Mouse (Mus musculus) mammary gland, adult 2 months (tissue): ENCODE measurements around the gene Tradd. TPM values are rescaled to one million over a fixed set of nuclear protein-coding genes. Genes with fewer than 3 reads are reported as not detected.

Experiments
- polyA plus RNA-seq: library from polyadenylated mRNA; depleted of rRNA; stranded (reverse); fragments of >200 nt; gene quantifications from 2 replicates; pipeline ENCODE4 v1.2.3, GENCODE M21; 2012; ENCODE audit warnings: low replicate concordance; rRNA removed

The Tradd gene
- 14.7 and 29.5 TPM in 2 replicates for polyA plus RNA-seq

GRCm38 (mm10) chr8:105264024-105264982, at the start of gene Tradd, which contains the start of gene Fbxl8:
Tradd (minus strand) TSS chr8:105264609.
Fbxl8 (plus strand) TSS chr8:105264648.

DNA sequence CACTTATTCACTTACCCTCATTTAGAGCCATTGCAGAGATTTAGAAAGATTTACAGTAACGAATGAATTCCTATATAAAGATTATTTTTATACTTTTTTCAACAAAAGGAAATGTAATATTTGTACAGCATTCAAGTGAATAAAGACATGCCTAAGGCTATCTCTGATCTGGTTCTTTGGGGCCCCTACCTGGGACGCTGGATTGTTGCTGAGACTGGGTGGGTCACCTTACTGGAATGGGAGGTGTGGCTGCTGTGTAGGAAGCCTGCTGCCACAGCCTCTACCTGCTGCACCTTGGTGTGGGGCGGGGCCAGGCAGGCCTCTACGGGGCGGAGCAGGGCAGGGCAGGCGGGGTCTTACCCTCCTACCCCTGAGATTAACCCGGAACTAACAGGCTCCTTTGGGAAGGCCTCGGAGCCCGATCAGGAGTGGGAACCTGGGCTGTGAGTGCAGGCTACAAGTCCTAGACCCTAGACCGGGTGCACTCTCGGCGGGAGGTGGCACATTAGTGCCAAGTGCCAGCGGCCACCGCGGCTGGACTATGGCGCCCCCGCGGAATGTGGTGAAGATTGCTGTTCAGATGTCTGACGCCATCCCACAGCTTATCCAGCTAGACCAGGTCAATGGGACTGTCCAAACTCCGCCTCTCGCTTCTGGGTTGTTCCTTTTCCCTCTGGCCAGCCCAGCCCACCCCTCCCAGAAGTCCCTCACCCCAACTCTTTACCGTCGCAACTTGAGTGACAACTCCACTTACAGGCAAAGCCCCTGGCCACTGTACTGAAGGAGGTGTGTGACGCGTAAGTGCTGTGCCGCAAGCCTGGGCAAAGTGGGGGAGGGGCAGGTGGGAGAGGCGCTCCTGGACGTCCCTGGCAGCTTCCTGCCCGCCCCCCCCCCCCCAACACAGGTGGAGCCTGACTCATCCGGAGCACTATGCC, 41.1 kb upstream of the Tradd start, which contains the start of gene Elmo3:
Elmo3 (plus strand) TSS at position 391 of the 935 bp plus-strand sequence.

DNA sequence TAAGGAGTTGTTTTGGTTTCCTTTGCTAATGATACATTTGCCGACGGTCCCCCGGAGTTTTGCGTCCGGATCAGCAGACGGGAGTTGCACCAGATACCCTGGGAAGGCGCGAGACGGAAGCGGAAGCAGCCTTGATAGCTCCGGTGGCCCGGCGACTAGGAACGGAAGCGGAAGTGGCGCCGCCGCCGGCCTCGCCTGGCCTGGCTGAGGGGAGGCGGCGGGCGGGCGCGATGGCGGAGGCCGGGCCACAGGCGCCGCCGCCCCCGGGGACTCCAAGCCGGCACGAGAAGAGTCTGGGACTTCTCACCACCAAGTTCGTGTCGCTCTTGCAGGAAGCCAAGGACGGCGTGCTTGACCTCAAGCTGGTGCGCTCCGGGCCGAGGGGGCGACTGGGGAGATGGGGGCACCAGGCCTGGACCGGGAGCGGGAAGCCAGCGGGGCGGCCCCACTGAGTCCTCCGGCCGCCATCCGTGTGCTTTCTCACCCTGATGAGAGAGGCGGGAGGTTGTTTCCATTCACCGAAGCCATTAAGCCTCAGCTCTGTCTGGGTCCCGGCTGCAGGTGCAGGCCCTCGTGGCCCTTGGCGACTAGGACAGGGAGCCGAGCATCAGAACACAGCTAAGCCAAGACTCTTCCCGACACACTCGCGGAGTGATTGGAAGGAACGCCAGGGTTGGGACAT, 33.2 kb upstream of the Tradd start, which contains the start of gene E2f4:
E2f4 (plus strand) TSS at position 153 of the 682 bp plus-strand sequence.

DNA sequence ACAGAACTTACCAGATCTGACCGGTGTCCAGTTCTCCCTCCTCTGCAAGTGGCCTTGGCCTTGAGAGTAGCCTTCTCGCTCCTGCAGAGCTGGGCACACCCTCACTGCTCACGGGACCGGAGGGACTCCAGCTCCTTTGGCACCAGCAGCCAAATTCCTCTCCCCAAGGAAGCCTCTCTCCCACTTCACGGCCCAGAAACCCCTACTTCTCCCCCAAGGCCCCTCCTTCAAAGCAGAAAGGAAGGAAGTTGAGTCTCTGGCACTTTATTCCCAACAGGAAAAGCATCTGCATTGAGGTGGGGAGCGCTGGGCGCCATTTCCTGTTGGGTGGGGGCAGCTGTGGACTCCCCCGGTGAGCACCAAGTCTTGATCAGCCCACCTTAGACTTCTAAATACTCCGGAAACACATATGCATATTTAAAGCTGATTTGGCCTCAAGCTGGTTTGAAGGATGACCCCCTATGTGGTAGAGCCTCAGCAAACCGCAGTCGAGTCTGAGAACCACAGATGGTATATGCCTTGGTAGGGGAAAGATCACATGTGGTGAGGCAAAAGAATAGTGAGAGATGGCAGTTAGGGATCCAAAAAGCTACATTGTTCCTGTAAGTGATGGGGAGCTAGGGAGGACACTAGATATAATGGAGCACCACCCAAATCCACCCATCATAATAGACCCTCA, 31.6 kb upstream of the Tradd start, which contains the start of gene Exoc3l:
Exoc3l (minus strand) TSS at position 207 of the 679 bp plus-strand sequence.

GRCm38 (mm10) chr8:105289805-105290460, 25.5 kb upstream of the Tradd start, which contains the start of gene 4931428F04Rik:
4931428F04Rik (minus strand) TSS chr8:105289864.

GRCm38 (mm10) chr8:105275840-105276239, 11.4 kb upstream of the Tradd start, which contains the start of gene Nol3:
Nol3 (plus strand) TSS chr8:105276140.

DNA sequence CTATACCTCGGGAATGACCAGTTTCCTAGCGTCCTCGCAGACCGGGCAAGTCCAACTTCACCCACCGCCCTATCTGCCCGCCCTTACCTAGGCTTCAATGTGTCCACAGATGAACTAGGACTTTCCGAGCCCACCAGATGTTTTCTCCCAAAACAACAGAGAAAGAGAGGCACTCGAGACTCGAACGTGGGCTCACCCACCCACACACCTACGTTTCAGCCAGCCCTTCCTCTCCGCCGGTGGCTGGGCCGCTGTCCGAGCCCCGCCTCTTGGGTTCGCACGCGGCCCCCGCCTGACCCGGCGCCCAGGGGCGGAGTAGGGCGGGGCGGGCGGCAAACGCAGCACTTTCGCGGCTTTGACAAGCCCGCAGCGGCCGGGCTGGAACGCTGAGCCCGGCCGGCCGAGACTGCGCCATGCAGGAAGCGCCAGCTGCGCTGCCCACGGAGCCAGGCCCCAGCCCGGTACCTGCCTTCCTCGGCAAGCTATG, 5.1 kb upstream of the Tradd start, which contains the start of gene Hsf4:
Hsf4 (plus strand) TSS at position 341 of the 487 bp plus-strand sequence.

GRCm38 (mm10) chr8:105254966-105255350, 9.5 kb downstream of the Tradd start, which contains the start of gene B3gnt9:
B3gnt9 (minus strand) TSS chr8:105255153.

GRCm38 (mm10) chr8:105224413-105225271, 39.8 kb downstream of the Tradd start, which contains the start of gene D230025D16Rik:
D230025D16Rik (plus strand) TSS chr8:105225145.

Other genes with a start within 250 kb of the Tradd start
- 0.06 and 3.1 TPM in 2 replicates for gene Ces3a, start 216.0 kb downstream of the Tradd start, polyA plus RNA-seq
- 1.4 TPM in 1 of 2 replicates, not detected in the other for gene Ces3b, start 180.9 kb downstream of the Tradd start, polyA plus RNA-seq
- gene Ces4a, start 132.8 kb downstream of the Tradd start, polyA plus RNA-seq = 0.83 TPM in 1 of 2 replicates, not detected in the other
- 10.1 and 12.8 TPM in 2 replicates for gene Cbfb, start 93.9 kb downstream of the Tradd start, polyA plus RNA-seq
- 21.3 and 32.9 TPM in 2 replicates for gene D230025D16Rik, start 39.5 kb downstream of the Tradd start, polyA plus RNA-seq
- gene B3gnt9, start 9.5 kb downstream of the Tradd start, polyA plus RNA-seq = 20.0 and 42.4 TPM in 2 replicates
- 13.6 and 27.9 TPM in 2 replicates for gene Fbxl8, start within 50 bp of the Tradd start, polyA plus RNA-seq
- 5.7 and 7.1 TPM in 2 replicates for gene Hsf4, start 5.2 kb upstream of the Tradd start, polyA plus RNA-seq
- 10.8 and 11.1 TPM in 2 replicates for gene Nol3, start 11.5 kb upstream of the Tradd start, polyA plus RNA-seq
- 4.1 and 4.6 TPM in 2 replicates for gene 4931428F04Rik, start 25.3 kb upstream of the Tradd start, polyA plus RNA-seq
- 12.2 and 13.7 TPM in 2 replicates for gene Exoc3l, start 31.5 kb upstream of the Tradd start, polyA plus RNA-seq
- 138 and 144 TPM in 2 replicates for gene E2f4, start 33.1 kb upstream of the Tradd start, polyA plus RNA-seq
- 21.8 and 24.6 TPM in 2 replicates for gene Elmo3, start 41.0 kb upstream of the Tradd start, polyA plus RNA-seq
- 9.4 and 10.4 TPM in 2 replicates for gene Lrrc29, start 61.7 kb upstream of the Tradd start, polyA plus RNA-seq
- 90.7 and 97.1 TPM in 2 replicates for gene Tmem208, start 61.7 kb upstream of the Tradd start, polyA plus RNA-seq
- 32.0 and 32.7 TPM in 2 replicates for gene Fhod1, start 83.3 kb upstream of the Tradd start, polyA plus RNA-seq
- 5.3 TPM in 2 replicates for gene Slc9a5, start 84.2 kb upstream of the Tradd start, polyA plus RNA-seq
- 0.96 and 1.4 TPM in 2 replicates for gene Plekhg4, start 108.7 kb upstream of the Tradd start, polyA plus RNA-seq
- gene Kctd19, start 148.9 kb upstream of the Tradd start, polyA plus RNA-seq = 0.22 and 0.29 TPM in 2 replicates
- gene Lrrc36, start 149.0 kb upstream of the Tradd start, polyA plus RNA-seq = 1.2 and 2.4 TPM in 2 replicates
- gene Tppp3, start 206.9 kb upstream of the Tradd start, polyA plus RNA-seq = 150 and 216 TPM in 2 replicates
- 57.4 and 64.6 TPM in 2 replicates for gene Zdhhc1, start 232.3 kb upstream of the Tradd start, polyA plus RNA-seq